Mouse (Mus musculus) limb, embryonic 11.5 days (tissue): Measurements from ENCODE around the gene Pigq. TPM values are rescaled to one million over a fixed set of nuclear protein-coding genes. Genes with fewer than 3 reads are reported as not detected.

Source experiments
- ATAC-seq: fragments of 200-750 bp; cut with Nextera tagmentation; 2 replicates; pipeline ENCODE4 v1.8.0; 2017; ENCODE audit warnings: low read depth; ENCODE audit not compliant: insufficient number of reproducible peaks, low FRiP score, low TSS enrichment
- DNase-seq: peaks from one replicate; pipeline ENCODE4 v3.0.0-alpha.2; 2015; ENCODE audit warnings: low spot score
- H3K27ac ChIP-seq: fragments of 300-500 bp; sonication (generic); replicated peaks from 2 replicates; pipeline ENCODE4 v1.5.1; 2014; ENCODE audit warnings: low read depth, mild to moderate bottlenecking, low read length
- H3K27me3 ChIP-seq: fragments of 300-500 bp; sonication (generic); 2 replicates; pipeline ENCODE4 v1.6.1; 2014; ENCODE audit warnings: mild to moderate bottlenecking, low read length, mixed read lengths; ENCODE audit not compliant: control insufficient read depth, insufficient read depth
- H3K36me3 ChIP-seq: fragments of 300-500 bp; sonication (generic); 2 replicates; pipeline ENCODE4 v1.6.1; 2014; ENCODE audit warnings: mild to moderate bottlenecking, low read length, moderate library complexity, mixed read lengths; ENCODE audit not compliant: control insufficient read depth, insufficient read depth
- H3K4me1 ChIP-seq: fragments of 300-500 bp; sonication (generic); 2 replicates; pipeline ENCODE4 v1.6.1; 2014; ENCODE audit warnings: low read length, mixed read lengths; ENCODE audit not compliant: control insufficient read depth, insufficient read depth
- H3K4me2 ChIP-seq: fragments of 300-500 bp; sonication (generic); 2 replicates; pipeline ENCODE4 v1.6.1; 2014; ENCODE audit warnings: low read depth, mild to moderate bottlenecking, moderate library complexity; ENCODE audit not compliant: severe bottlenecking
- H3K4me3 ChIP-seq: fragments of 300-500 bp; sonication (generic); 2 replicates; pipeline ENCODE4 v1.5.1; 2014; ENCODE audit warnings: low read depth, low read length
- H3K9ac ChIP-seq: fragments of 300-500 bp; sonication (generic); 2 replicates; pipeline ENCODE4 v1.6.1; 2014; ENCODE audit warnings: mild to moderate bottlenecking, low read length
- H3K9me3 ChIP-seq: fragments of 300-500 bp; sonication (generic); 2 replicates; pipeline ENCODE4 v1.6.1; 2016; ENCODE audit warnings: low read length; ENCODE audit not compliant: control insufficient read depth
- WGBS: fragments of 180-500 bp; shearing (Covaris S2); extraction: QIAGEN DNeasy Blood & Tissue Kit; methylation state at CpG from one replicate; pipeline ENCODE4 v1.1.7; 2014; 5-methylcytosine and 5-hydroxymethylcytosine counted together
- polyA plus RNA-seq: library from polyadenylated mRNA; unstranded; fragments of >200 nt; fragmentation: Nextera tagmentation; extraction: Ambion mirVana; gene quantifications from 2 replicates; pipeline ENCODE4 v1.2.1, GENCODE M21; 2014

Pigq gene
- polyA plus RNA-seq, 1 experiment from 2014 or later: 52.8 TPM

GRCm38 (mm10) chr17:25946891-25947290, 2.2 kb upstream of the Pigq start:
- peak overlapping the region; percentile 10; the same call in 1 of the 2 replicates for H3K4me2 ChIP-seq
- H3K27ac ChIP-seq: no peak overlapping the region
- no peaks in the 10 kb centered on the region for H3K9me3 ChIP-seq
- H3K36me3 ChIP-seq: no peaks in the 10 kb centered on the region
- DNase-seq (no peak), ATAC-seq (no peak)
- H3K4me3 ChIP-seq: no peak overlapping the region
- peaks cover 6% of the 10 kb centered on the region for H3K4me1 ChIP-seq
- no peak overlapping the region for H3K9ac ChIP-seq
- WGBS: 90% methylated on average over 8 of the region's 8 CpGs
- peaks cover 22% of the 10 kb centered on the region for H3K27me3 ChIP-seq

- H3K9me3 ChIP-seq: no peaks in the 10 kb centered on the region
- 78% methylated on average over 7 of the region's 7 CpGs for WGBS
- ATAC-seq (no peak), DNase-seq (no peak)
- no peak overlapping the region for H3K9ac ChIP-seq
- H3K4me2 ChIP-seq: peak overlapping the region; percentile 10; the same call in 1 of the 2 replicates
- peaks cover 17% of the 10 kb centered on the region for H3K27me3 ChIP-seq
- H3K36me3 ChIP-seq: no peaks in the 10 kb centered on the region
- 0 out of 2 replicates have a peak, but pooled peaks cover 3% of the 10 kb centered on the region for H3K4me1 ChIP-seq
- no peak overlapping the region; the same call in 1 of the 2 replicates for H3K27ac ChIP-seq
- H3K4me3 ChIP-seq: no peak overlapping the region
These were observed 1.6 kb upstream of the Pigq start for GRCm38 (mm10) chr17:25946349-25946748.

- H3K4me2 ChIP-seq: no peak overlapping the region
- peaks cover 10% of the 10 kb centered on the region for H3K27me3 ChIP-seq
- DNase-seq: no peak
- H3K9ac ChIP-seq: no peak overlapping the region
- H3K4me1 ChIP-seq: peaks cover 8% of the 10 kb centered on the region
- 73% methylated on average over 9 of the region's 9 CpGs for WGBS
- no peaks in the 10 kb centered on the region for H3K9me3 ChIP-seq
- no peak overlapping the region; the same call in 1 of the 2 replicates for H3K27ac ChIP-seq
- no peak for ATAC-seq
- H3K36me3 ChIP-seq: no peaks in the 10 kb centered on the region
- no peak overlapping the region for H3K4me3 ChIP-seq
These were observed 900 bp upstream of the Pigq start for GRCm38 (mm10) chr17:25945517-25946155.

GRCm38 (mm10) chr17:25943769-25944168, 967 bp downstream of the Pigq start:
- Histone ChIP-seq H3K4me2 (no peak overlapping the region; the same call in 1 of the 2 replicates), H3K27ac (no peak overlapping the region), H3K4me1 (peaks cover 11% of the 10 kb centered on the region), H3K9ac (no peak overlapping the region), H3K9me3 (no peaks in the 10 kb centered on the region), H3K36me3 (peaks cover 3% of the 10 kb centered on the region; the same call in 1 of the 2 replicates), H3K4me3 (no peak overlapping the region), H3K27me3 (no peaks in the 10 kb centered on the region)
- ATAC-seq (no peak), DNase-seq (no peak)
- WGBS: 75% methylated on average over 9 of the region's 9 CpGs

- Histone ChIP-seq H3K36me3 (peaks cover 3% of the 10 kb centered on the region; the same call in 1 of the 2 replicates), H3K4me2 (no peak overlapping the region), H3K4me3 (no peak overlapping the region), H3K27me3 (no peaks in the 10 kb centered on the region), H3K9me3 (no peaks in the 10 kb centered on the region), H3K9ac (no peak overlapping the region), H3K27ac (no peak overlapping the region), H3K4me1 (peaks cover 11% of the 10 kb centered on the region)
- no peak for DNase-seq
- 82% methylated on average over 3 of the region's 3 CpGs for WGBS
- ATAC-seq: no peak
These were observed 1.5 kb downstream of the Pigq start for GRCm38 (mm10) chr17:25943221-25943620.

- DNase-seq (no peak), ATAC-seq (no peak; the same call in 1 of the 2 replicates)
- 85% methylated on average over 2 of the region's 2 CpGs for WGBS
- Histone ChIP-seq H3K4me1 (peaks cover 11% of the 10 kb centered on the region), H3K36me3 (peaks cover 3% of the 10 kb centered on the region; the same call in 1 of the 2 replicates), H3K27me3 (no peaks in the 10 kb centered on the region), H3K4me2 (peak overlapping the region; percentile 69; the same call in 1 of the 2 replicates), H3K27ac (no peak overlapping the region), H3K9ac (no peak overlapping the region), H3K9me3 (no peaks in the 10 kb centered on the region), H3K4me3 (no peak overlapping the region; the same call in 1 of the 2 replicates)
These were observed 2.1 kb downstream of the Pigq start for GRCm38 (mm10) chr17:25942597-25943151.

- peak overlapping the region; percentile 69 for H3K4me2 ChIP-seq
- peaks cover 11% of the 10 kb centered on the region for H3K4me1 ChIP-seq
- H3K9me3 ChIP-seq: no peaks in the 10 kb centered on the region
- WGBS: 3% methylated on average over 53 of the region's 54 CpGs
- H3K27me3 ChIP-seq: no peaks in the 10 kb centered on the region
- peak overlapping the region; percentile 97 for H3K9ac ChIP-seq
- ATAC-seq (peak; percentile 70; the same call in 1 of the 2 replicates), DNase-seq (peak; percentile 86)
- peak overlapping the region; percentile 92 for H3K4me3 ChIP-seq
- peaks cover 10% of the 10 kb centered on the region for H3K36me3 ChIP-seq
- H3K27ac ChIP-seq: peak overlapping the region; percentile 89
These were observed 3.1 kb downstream of the Pigq start for GRCm38 (mm10) chr17:25941511-25942241.

GRCm38 (mm10) chr17:25934526-25934925, 10.2 kb downstream of the Pigq start:
- no peak overlapping the region for H3K9ac ChIP-seq
- H3K9me3 ChIP-seq: no peaks in the 10 kb centered on the region
- H3K4me2 ChIP-seq: no peak overlapping the region
- DNase-seq (no peak), ATAC-seq (no peak)
- 80% methylated on average over 1 of the region's 1 CpGs for WGBS
- H3K4me1 ChIP-seq: no peaks in the 10 kb centered on the region
- H3K4me3 ChIP-seq: no peak overlapping the region
- no peak overlapping the region for H3K27ac ChIP-seq
- no peaks in the 10 kb centered on the region for H3K27me3 ChIP-seq
- peaks cover 31% of the 10 kb centered on the region for H3K36me3 ChIP-seq
